Mouse (Mus musculus) forebrain, postnatal 0 days (tissue): ENCODE data around the gene Cbln4. TPM values are rescaled to one million over a fixed set of nuclear protein-coding genes. Genes with fewer than 3 reads are reported as not detected.
A peak's percentile ranks its signal among the peaks of the same experiment; 100 is the strongest.

Experiments
- ATAC-seq: fragments of 200-750 bp; cut with Nextera tagmentation; 2 replicates; pipeline ENCODE4 v1.8.0; 2017; ENCODE audit warnings: mild to moderate bottlenecking, moderate library complexity
- DNase-seq: peaks from one replicate; pipeline ENCODE4 v3.0.0-alpha.2; 2015
- H3K27ac ChIP-seq: fragments of 300-500 bp; sonication (generic); 2 replicates; pipeline ENCODE4 v1.5.1; 2014; ENCODE audit warnings: low read depth, mild to moderate bottlenecking, antibody characterized with exemption, low read length, moderate library complexity, mixed read lengths
- H3K27me3 ChIP-seq: fragments of 300-500 bp; sonication (generic); 2 replicates; pipeline ENCODE4 v1.6.1; 2014; ENCODE audit warnings: mild to moderate bottlenecking, low read length, mixed read lengths; ENCODE audit not compliant: insufficient read depth
- H3K36me3 ChIP-seq: fragments of 300-500 bp; sonication (generic); 2 replicates; pipeline ENCODE4 v1.6.1; 2014; ENCODE audit warnings: mild to moderate bottlenecking, moderate library complexity; ENCODE audit not compliant: insufficient read depth
- H3K4me1 ChIP-seq: fragments of 300-500 bp; sonication (generic); 2 replicates; pipeline ENCODE4 v1.6.1; 2014; ENCODE audit warnings: antibody characterized with exemption; ENCODE audit not compliant: insufficient read depth
- H3K4me2 ChIP-seq: fragments of 300-500 bp; sonication (generic); 2 replicates; pipeline ENCODE4 v1.6.1; 2014; ENCODE audit warnings: low read depth, mild to moderate bottlenecking, moderate library complexity
- H3K4me3 ChIP-seq: fragments of 300-500 bp; sonication (generic); 2 replicates; pipeline ENCODE4 v1.5.1; 2014; ENCODE audit warnings: low read depth, low read length, mixed read lengths
- H3K9ac ChIP-seq: fragments of 300-500 bp; sonication (generic); 2 replicates; pipeline ENCODE4 v1.6.1; 2014; ENCODE audit warnings: mild to moderate bottlenecking
- H3K9me3 ChIP-seq: fragments of 300-500 bp; sonication (generic); 2 replicates; pipeline ENCODE4 v1.6.1; 2016; ENCODE audit warnings: low read length
- CTCF ChIP-seq: sonication (generic); IDR thresholded peaks from 2 replicates; pipeline ENCODE4 v1.5.1; 2016; ENCODE audit warnings: antibody characterized with exemption, control low read depth, low read depth
- WGBS: fragments of 180-500 bp; shearing (Covaris S2); extraction: QIAGEN DNeasy Blood & Tissue Kit; methylation state at CpG from one replicate; pipeline ENCODE4 v1.1.7; 2014; 5-methylcytosine and 5-hydroxymethylcytosine counted together
- polyA plus RNA-seq: library from polyadenylated mRNA; unstranded; fragments of >200 nt; fragmentation: Nextera tagmentation; extraction: Ambion mirVana; gene quantifications from 2 replicates; pipeline ENCODE4 v1.2.1, GENCODE M21; 2015
- total RNA-seq: library from RNA; depleted of rRNA; stranded (reverse); fragments of >200 nt; gene quantifications from 2 replicates; pipeline ENCODE4 v1.2.3, GENCODE M21; 2014

The Cbln4 gene
- total and polyA plus RNA-seq, 2 experiments from 2014 or later = 15.7 to 24.0 TPM

DNA sequence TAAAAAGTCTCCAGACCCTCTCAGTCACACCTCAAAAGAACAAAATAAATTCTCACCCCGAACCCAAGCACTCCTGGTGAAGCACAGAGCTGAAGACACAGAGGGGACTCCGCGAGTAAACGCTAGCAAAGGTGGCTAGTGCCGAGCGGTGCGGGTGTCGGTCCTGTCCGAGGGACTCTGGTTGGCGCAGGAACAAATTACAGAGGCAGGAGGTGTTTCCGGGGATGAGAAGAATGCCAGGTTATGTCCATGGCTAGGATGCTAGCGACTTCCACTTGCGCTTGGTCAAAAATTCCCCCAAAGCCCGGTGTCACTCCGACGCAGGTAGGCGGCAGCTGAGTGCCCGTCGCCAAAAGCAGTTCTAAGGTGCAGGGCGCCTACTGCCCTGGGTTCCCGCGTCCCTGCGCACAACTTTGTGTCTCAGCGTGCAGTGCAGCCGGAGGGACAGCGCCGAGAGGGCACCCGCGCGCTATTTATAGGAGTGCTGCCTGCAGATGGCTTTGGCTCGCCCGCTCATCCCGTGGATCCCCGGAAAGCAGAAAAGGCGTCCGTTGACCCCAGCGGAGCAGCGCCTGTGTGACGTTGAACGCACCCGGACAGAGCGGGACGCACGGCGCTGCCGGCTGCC, 545 bp downstream of the Cbln4 start:
- Histone ChIP-seq H3K27ac (no peak overlapping the region), H3K4me3 (peak overlapping the region; percentile 38), H3K4me1 (peaks cover 6% of the 10 kb centered on the region)

DNA sequence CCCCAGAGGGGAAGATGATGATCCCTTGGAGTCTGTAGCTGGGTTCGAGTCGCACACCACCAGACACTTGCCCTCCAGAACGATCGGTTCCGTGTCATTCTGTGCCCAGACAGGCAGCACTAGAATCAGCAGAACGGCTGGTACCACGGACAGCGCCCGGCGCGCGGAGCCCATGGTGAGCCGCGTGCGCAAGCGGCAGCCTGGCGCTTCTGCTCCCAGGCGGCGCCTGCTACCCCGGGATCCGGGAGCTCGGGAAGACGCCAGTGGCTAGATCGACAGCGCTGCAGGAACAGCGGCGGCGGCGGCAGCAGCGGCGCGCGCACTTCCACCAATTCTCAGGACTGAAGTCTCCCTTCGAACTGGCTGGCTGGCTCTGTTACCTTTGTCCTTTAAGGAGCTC, 1.1 kb downstream of the Cbln4 start:
- WGBS = under 1% methylated on average over 34 of the region's 34 CpGs

More for the DNA sequence above, 545 bp downstream of the Cbln4 start:
- Histone ChIP-seq H3K4me2 (peak overlapping the region; percentile 65), H3K27me3 (peaks cover 29% of the 10 kb centered on the region), H3K36me3 (no peaks in the 10 kb centered on the region), H3K9ac (peak overlapping the region; percentile 38), H3K9me3 (no peaks in the 10 kb centered on the region)
- DNase-seq (peak; percentile 22), ATAC-seq (no peak)
- WGBS = 1% methylated on average over 46 of the region's 46 CpGs
- no peak for TF ChIP-seq CTCF

DNA sequence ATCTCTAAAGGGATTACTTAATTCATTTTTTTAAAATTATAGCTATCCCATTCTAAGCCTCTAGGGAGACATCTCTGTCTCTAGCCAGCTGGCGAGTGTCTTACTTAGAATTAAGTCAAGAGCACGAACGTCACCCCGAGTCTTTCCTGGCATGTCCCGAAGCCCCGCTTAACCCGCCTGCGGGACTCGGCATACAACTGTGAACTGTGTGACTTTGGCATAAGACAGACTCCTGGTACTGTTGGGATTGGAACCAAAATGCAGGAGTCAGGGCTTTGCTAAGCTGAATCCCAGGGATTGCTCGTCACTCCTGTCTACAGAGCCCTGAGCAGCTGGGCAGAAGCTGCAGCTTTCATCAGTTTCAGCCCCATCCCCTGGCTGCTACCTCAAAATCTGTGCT, 2.4 kb downstream of the Cbln4 start:
- DNase-seq (peak; percentile 60), ATAC-seq (peak; percentile 50)
- Histone ChIP-seq H3K4me3 (peak overlapping the region; percentile 38), H3K27me3 (peaks cover 29% of the 10 kb centered on the region), H3K4me1 (peaks cover 6% of the 10 kb centered on the region), H3K27ac (no peak overlapping the region), H3K4me2 (peak overlapping the region; percentile 65), H3K9ac (peak overlapping the region; percentile 28; the same call in 1 of the 2 replicates), H3K36me3 (no peaks in the 10 kb centered on the region), H3K9me3 (no peaks in the 10 kb centered on the region)
- 24% methylated on average over 10 of the region's 10 CpGs for WGBS
- TF ChIP-seq CTCF = no peak

More for the DNA sequence above, 1.1 kb downstream of the Cbln4 start:
- H3K27ac ChIP-seq = no peak overlapping the region
- peak overlapping the region; percentile 65 for H3K4me2 ChIP-seq
- ATAC-seq (peak; percentile 82), DNase-seq (peak; percentile 79)
- H3K4me1 ChIP-seq = peaks cover 6% of the 10 kb centered on the region
- TF ChIP-seq CTCF = peak; percentile 35
- peaks cover 29% of the 10 kb centered on the region for H3K27me3 ChIP-seq
- peak overlapping the region; percentile 38; the same call in 1 of the 2 replicates for H3K9ac ChIP-seq
- H3K4me3 ChIP-seq = peak overlapping the region; percentile 38
- no peaks in the 10 kb centered on the region for H3K36me3 ChIP-seq
- H3K9me3 ChIP-seq = no peaks in the 10 kb centered on the region

DNA sequence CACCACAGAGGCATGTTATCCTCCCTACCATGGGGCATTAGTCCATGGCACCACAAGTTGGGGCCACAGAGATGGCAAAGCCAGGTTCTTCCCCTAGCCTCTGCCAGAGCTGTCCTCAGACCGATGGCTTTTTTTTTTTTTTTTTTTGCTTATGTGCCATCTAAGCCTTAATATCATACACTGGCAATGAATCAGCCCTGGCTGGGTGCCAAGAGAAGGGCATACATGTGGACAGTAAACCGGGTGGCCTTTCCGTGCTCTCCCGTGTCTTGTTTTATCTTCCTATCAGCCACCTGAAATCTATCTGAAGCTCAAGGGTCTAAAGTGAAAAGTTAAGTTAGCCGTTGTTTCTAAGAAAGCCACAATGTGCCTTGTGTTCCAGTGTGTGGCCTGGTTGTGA, 3.7 kb downstream of the Cbln4 start:
- H3K9me3 ChIP-seq = no peaks in the 10 kb centered on the region
- no peak for TF ChIP-seq CTCF
- H3K36me3 ChIP-seq = no peaks in the 10 kb centered on the region
- H3K27ac ChIP-seq = no peak overlapping the region
- no peak overlapping the region for H3K9ac ChIP-seq
- peaks cover 29% of the 10 kb centered on the region for H3K27me3 ChIP-seq
- DNase-seq (no peak), ATAC-seq (no peak)
- H3K4me3 ChIP-seq = 0 out of 2 replicates have a peak overlapping the region, but pooled peaks have one; percentile 38
- 81% methylated on average over 5 of the region's 5 CpGs for WGBS
- 0 out of 2 replicates have a peak overlapping the region, but pooled peaks have one; percentile 8 for H3K4me2 ChIP-seq
- peaks cover 6% of the 10 kb centered on the region for H3K4me1 ChIP-seq

DNA sequence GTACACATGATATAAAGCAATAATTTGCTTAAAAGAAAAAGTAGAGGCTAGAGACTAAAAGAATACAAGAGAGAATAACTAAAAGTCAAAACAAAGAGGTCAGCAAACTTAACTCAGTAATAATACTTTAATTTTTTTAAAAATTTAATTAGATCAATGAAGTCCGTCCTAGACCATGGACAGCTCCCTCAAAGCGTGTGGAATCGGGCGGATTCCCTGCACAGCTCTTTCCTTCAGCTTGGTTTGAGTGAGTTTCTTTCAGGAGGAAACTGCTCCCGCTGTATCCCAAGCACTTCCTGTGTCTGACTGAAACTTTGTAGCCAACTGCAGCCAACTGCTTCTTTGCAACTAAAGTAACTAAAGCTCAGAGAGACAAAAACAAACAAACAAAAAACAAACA, 9.0 kb downstream of the Cbln4 start:
- no peak overlapping the region for H3K4me2 ChIP-seq
- TF ChIP-seq CTCF = no peak
- no peak overlapping the region for H3K4me3 ChIP-seq
- H3K9ac ChIP-seq = no peak overlapping the region
- no peak for ATAC-seq
- H3K27me3 ChIP-seq = peaks cover 5% of the 10 kb centered on the region; the same call in 1 of the 2 replicates
- H3K36me3 ChIP-seq = no peaks in the 10 kb centered on the region
- no peak overlapping the region for H3K27ac ChIP-seq
- DNase-seq = no peak
- 47% methylated on average over 5 of the region's 5 CpGs for WGBS
- no peaks in the 10 kb centered on the region for H3K9me3 ChIP-seq
- H3K4me1 ChIP-seq = no peaks in the 10 kb centered on the region

DNA sequence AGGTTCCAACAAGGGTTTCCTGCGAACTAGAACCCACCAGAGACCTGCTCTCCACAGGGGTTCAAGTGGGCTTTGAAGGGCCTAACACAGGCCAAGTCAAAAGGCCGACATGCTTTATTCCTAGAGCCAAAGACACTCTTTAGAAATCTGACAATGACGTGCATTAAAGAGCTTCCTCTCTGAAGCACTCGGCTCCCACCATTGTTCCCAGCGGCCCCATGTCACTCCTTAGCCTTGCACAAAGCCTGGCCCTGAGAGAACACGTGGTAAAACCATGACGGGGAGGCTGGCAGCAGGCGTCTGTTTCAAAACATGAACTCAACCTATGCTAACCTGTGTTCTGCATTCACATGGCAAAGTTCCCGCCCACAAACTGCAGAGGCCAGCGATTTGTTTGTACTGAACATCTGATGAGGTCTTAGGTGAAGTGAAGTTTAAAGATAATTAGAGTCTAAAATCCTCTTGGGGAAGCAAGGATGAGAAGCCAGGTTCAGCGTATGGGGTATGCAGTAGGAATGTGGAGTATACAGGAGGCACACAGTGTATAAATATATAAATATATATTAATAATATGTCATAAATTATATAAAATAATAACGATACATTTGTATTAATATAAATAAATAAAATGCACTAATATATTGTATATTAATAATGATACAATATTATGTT, 17.7 kb downstream of the Cbln4 start:
- WGBS = 29% methylated on average over 12 of the region's 12 CpGs
- H3K27me3 ChIP-seq = no peaks in the 10 kb centered on the region; the same call in 1 of the 2 replicates
- no peaks in the 10 kb centered on the region for H3K36me3 ChIP-seq
- TF ChIP-seq CTCF = no peak
- no peak overlapping the region for H3K4me2 ChIP-seq
- H3K4me3 ChIP-seq = no peak overlapping the region
- H3K27ac ChIP-seq = no peak overlapping the region
- H3K9ac ChIP-seq = no peak overlapping the region
- no peak for ATAC-seq
- no peaks in the 10 kb centered on the region for H3K4me1 ChIP-seq
- DNase-seq = no peak
- no peaks in the 10 kb centered on the region for H3K9me3 ChIP-seq

DNA sequence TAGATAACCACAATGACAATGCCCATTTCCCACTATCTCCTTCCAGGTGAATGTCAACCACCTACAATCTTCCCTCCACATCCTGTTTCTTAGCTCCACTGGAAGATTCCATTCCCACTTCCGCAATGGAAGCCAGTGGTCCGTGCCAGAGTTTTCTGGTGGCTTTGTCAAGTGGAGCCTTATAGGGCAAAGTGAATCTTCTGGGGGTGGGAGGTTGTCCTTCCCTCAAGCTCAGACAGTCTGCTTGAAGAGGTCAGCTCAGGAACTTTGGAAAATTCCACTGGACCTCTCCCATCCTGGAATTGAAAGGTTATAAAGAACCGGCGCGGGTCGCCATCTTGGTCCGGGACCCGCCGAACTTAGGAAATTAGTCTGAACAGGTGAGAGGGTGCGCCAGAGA, 36.5 kb downstream of the Cbln4 start:
- H3K36me3 ChIP-seq = no peaks in the 10 kb centered on the region
- no peak for DNase-seq
- no peak overlapping the region for H3K4me2 ChIP-seq
- H3K4me1 ChIP-seq = no peaks in the 10 kb centered on the region; the same call in 1 of the 2 replicates
- no peak for ATAC-seq
- no peaks in the 10 kb centered on the region for H3K9me3 ChIP-seq
- H3K9ac ChIP-seq = no peak overlapping the region
- H3K4me3 ChIP-seq = no peak overlapping the region
- 97% methylated on average over 10 of the region's 10 CpGs for WGBS
- no peaks in the 10 kb centered on the region for H3K27me3 ChIP-seq
- H3K27ac ChIP-seq = no peak overlapping the region
- no peak for TF ChIP-seq CTCF
